Mouse (Mus musculus) heart, postnatal 0 days (tissue): ENCODE data around the gene Tmem177.

Experiments used
- CTCF ChIP-seq: IDR thresholded peaks from 2 replicates; pipeline ENCODE4 v1.5.1; 2016; ENCODE audit warnings: antibody characterized with exemption, control low read depth, low read depth
- EP300 ChIP-seq: IDR thresholded peaks from 2 replicates; pipeline ENCODE4 v1.6.1; 2016; ENCODE audit warnings: antibody characterized with exemption, low read depth

DNA sequence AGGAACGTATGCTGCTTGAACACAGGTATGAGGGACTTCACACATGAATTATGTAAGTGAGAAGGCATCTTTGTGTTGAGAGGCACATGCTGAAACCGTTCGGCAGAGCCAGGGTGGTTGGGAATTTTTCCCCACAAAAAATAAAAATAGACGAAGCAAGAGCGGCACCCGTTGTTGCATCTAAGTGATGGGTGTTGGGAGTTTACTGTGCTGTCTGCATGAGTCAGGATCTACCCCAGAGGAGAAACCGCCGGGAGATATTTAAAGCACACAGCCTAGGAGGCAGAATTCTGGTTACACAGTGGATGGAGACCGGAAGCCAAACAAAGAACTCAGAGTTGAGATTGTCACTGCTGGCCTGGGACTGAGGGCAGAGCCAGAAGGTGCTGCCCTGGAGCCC is 21.9 kb downstream of the Tmem177 start:
- TF ChIP-seq CTCF, result no peak
- no peak for TF ChIP-seq EP300
